Mouse (Mus musculus) midbrain, embryonic 13.5 days (tissue): ENCODE measurements around the gene Capn5. TPM values are rescaled to one million over a fixed set of nuclear protein-coding genes. Genes with fewer than 3 reads are reported as not detected.
A peak's percentile ranks its signal among the peaks of the same experiment; 100 is the strongest.

Experiments
- ATAC-seq: fragments of 200-750 bp; cut with Nextera tagmentation; 2 replicates; pipeline ENCODE4 v1.8.0; 2017; ENCODE audit warnings: mild to moderate bottlenecking, moderate TSS enrichment, moderate library complexity
- H3K27ac ChIP-seq: fragments of 300-500 bp; sonication (generic); 2 replicates; pipeline ENCODE4 v1.5.1; 2015; ENCODE audit warnings: inconsistent platforms, mild to moderate bottlenecking, moderate library complexity
- H3K27me3 ChIP-seq: fragments of 300-500 bp; sonication (generic); 2 replicates; pipeline ENCODE4 v1.6.1; 2015; ENCODE audit warnings: mild to moderate bottlenecking, inconsistent platforms
- H3K36me3 ChIP-seq: fragments of 300-500 bp; sonication (generic); 2 replicates; pipeline ENCODE4 v1.6.1; 2015; ENCODE audit warnings: mild to moderate bottlenecking, inconsistent platforms
- H3K4me1 ChIP-seq: fragments of 300-500 bp; sonication (generic); replicated peaks from 2 replicates; pipeline ENCODE4 v1.6.1; 2015; ENCODE audit warnings: inconsistent platforms
- H3K4me2 ChIP-seq: fragments of 300-500 bp; sonication (generic); replicated peaks from 2 replicates; pipeline ENCODE4 v1.6.1; 2015; ENCODE audit warnings: moderate library complexity, mild to moderate bottlenecking, inconsistent platforms
- H3K4me3 ChIP-seq: fragments of 300-500 bp; sonication (generic); replicated peaks from 2 replicates; pipeline ENCODE4 v1.5.1; 2015; ENCODE audit warnings: mild to moderate bottlenecking, inconsistent platforms
- H3K9ac ChIP-seq: fragments of 300-500 bp; sonication (generic); replicated peaks from 2 replicates; pipeline ENCODE4 v1.6.1; 2015; ENCODE audit warnings: mild to moderate bottlenecking, inconsistent platforms
- H3K9me3 ChIP-seq: fragments of 300-500 bp; sonication (generic); 2 replicates; pipeline ENCODE4 v1.6.1; 2016; ENCODE audit warnings: mild to moderate bottlenecking, inconsistent platforms
- WGBS: fragments of 180-500 bp; shearing (Covaris S2); methylation state at CpG from one replicate; pipeline ENCODE4 v1.1.7; 2015; 5-methylcytosine and 5-hydroxymethylcytosine counted together
- polyA plus RNA-seq: library from polyadenylated mRNA; unstranded; fragments of >200 nt; fragmentation: Nextera tagmentation; extraction: Ambion mirVana; gene quantifications from 2 replicates; pipeline ENCODE4 v1.2.1, GENCODE M21; 2015

Capn5 gene
- 10.1 and 10.8 TPM in 2 replicates for polyA plus RNA-seq

- peaks cover 38% of the 10 kb centered on the region for H3K27me3 ChIP-seq
- H3K9me3 ChIP-seq, result no peaks in the 10 kb centered on the region
- H3K9ac ChIP-seq, result peak within 1 kb of the TSS; percentile 72
- WGBS, result 3% methylated on average over 35 of the region's 44 CpGs
- H3K27ac ChIP-seq, result no peak within 1 kb of the TSS
- H3K4me1 ChIP-seq, result peaks cover 18% of the 10 kb centered on the region
- peak within 1 kb of the TSS; percentile 72 for H3K4me3 ChIP-seq
- peak within 1 kb of the TSS; percentile 73 for H3K4me2 ChIP-seq
- peak; percentile 90 for ATAC-seq
- H3K36me3 ChIP-seq, result no peaks in the 10 kb centered on the region
Measured at GRCm38 (mm10) chr7:98177929-98178559, at the start of gene Capn5. Gene Capn5 (minus strand): TSS chr7:98178274.

GRCm38 (mm10) chr7:98223796-98224195 lies 45.7 kb upstream of the Capn5 start:
- Histone ChIP-seq H3K27me3 (no peaks in the 10 kb centered on the region), H3K4me1 (no peaks in the 10 kb centered on the region), H3K36me3 (no peaks in the 10 kb centered on the region; the same call in 1 of the 2 replicates), H3K4me2 (no peak overlapping the region), H3K9me3 (no peaks in the 10 kb centered on the region), H3K27ac (no peak overlapping the region), H3K4me3 (no peak overlapping the region), H3K9ac (no peak overlapping the region)
- 95% methylated on average over 4 of the region's 4 CpGs for WGBS
- no peak for ATAC-seq

GRCm38 (mm10) chr7:98216713-98217112 lies 38.6 kb upstream of the Capn5 start:
- Histone ChIP-seq H3K9ac (no peak overlapping the region), H3K27me3 (no peaks in the 10 kb centered on the region), H3K9me3 (no peaks in the 10 kb centered on the region), H3K4me3 (no peak overlapping the region), H3K4me1 (no peaks in the 10 kb centered on the region), H3K4me2 (no peak overlapping the region), H3K27ac (no peak overlapping the region), H3K36me3 (no peaks in the 10 kb centered on the region; the same call in 1 of the 2 replicates)
- ATAC-seq, result no peak

- H3K27ac ChIP-seq, result no peak overlapping the region
Measured at GRCm38 (mm10) chr7:98202946-98203345, 24.9 kb upstream of the Capn5 start.

GRCm38 (mm10) chr7:98201493-98202028 lies 23.5 kb upstream of the Capn5 start:
- Histone ChIP-seq H3K9ac (no peak overlapping the region), H3K9me3 (no peaks in the 10 kb centered on the region)
- WGBS, result 88% methylated on average over 5 of the region's 5 CpGs

More at GRCm38 (mm10) chr7:98202946-98203345, 24.9 kb upstream of the Capn5 start:
- Histone ChIP-seq H3K9ac (no peak overlapping the region), H3K4me3 (no peak overlapping the region), H3K36me3 (no peaks in the 10 kb centered on the region), H3K9me3 (no peaks in the 10 kb centered on the region), H3K4me1 (no peaks in the 10 kb centered on the region), H3K4me2 (no peak overlapping the region), H3K27me3 (peaks cover 8% of the 10 kb centered on the region; the same call in 1 of the 2 replicates)
- WGBS, result 71% methylated on average over 4 of the region's 4 CpGs
- ATAC-seq, result no peak

GRCm38 (mm10) chr7:98200396-98200795 lies 22.3 kb upstream of the Capn5 start:
- H3K4me1 ChIP-seq, result no peaks in the 10 kb centered on the region
- no peak overlapping the region for H3K27ac ChIP-seq
- H3K4me2 ChIP-seq, result no peak overlapping the region
- H3K9ac ChIP-seq, result no peak overlapping the region
- peaks cover 27% of the 10 kb centered on the region for H3K27me3 ChIP-seq
- no peak for ATAC-seq
- H3K4me3 ChIP-seq, result no peak overlapping the region
- H3K36me3 ChIP-seq, result no peaks in the 10 kb centered on the region
- no peaks in the 10 kb centered on the region for H3K9me3 ChIP-seq
- WGBS, result 92% methylated on average over 3 of the region's 3 CpGs

More at GRCm38 (mm10) chr7:98201493-98202028, 23.5 kb upstream of the Capn5 start:
- Histone ChIP-seq H3K4me3 (no peak overlapping the region), H3K4me2 (no peak overlapping the region), H3K27me3 (peaks cover 15% of the 10 kb centered on the region), H3K27ac (no peak overlapping the region), H3K36me3 (no peaks in the 10 kb centered on the region), H3K4me1 (no peaks in the 10 kb centered on the region)
- no peak for ATAC-seq

GRCm38 (mm10) chr7:98199381-98199780 lies 21.3 kb upstream of the Capn5 start, which contains the start of gene B3gnt6:
Gene B3gnt6 (minus strand): TSS chr7:98199481.
- H3K36me3 ChIP-seq, result no peaks in the 10 kb centered on the region
- no peak within 1 kb of the TSS for H3K4me3 ChIP-seq
- H3K4me2 ChIP-seq, result no peak within 1 kb of the TSS
- H3K9me3 ChIP-seq, result no peaks in the 10 kb centered on the region
- no peak within 1 kb of the TSS for H3K27ac ChIP-seq
- H3K9ac ChIP-seq, result no peak within 1 kb of the TSS
- ATAC-seq, result no peak
- 96% methylated on average over 4 of the region's 4 CpGs for WGBS
- peaks cover 2% of the 10 kb centered on the region for H3K4me1 ChIP-seq
- peaks cover 37% of the 10 kb centered on the region for H3K27me3 ChIP-seq

- Histone ChIP-seq H3K27me3 (peaks cover 74% of the 10 kb centered on the region), H3K9me3 (no peaks in the 10 kb centered on the region), H3K4me2 (no peak overlapping the region), H3K36me3 (no peaks in the 10 kb centered on the region), H3K4me1 (peaks cover 16% of the 10 kb centered on the region), H3K9ac (no peak overlapping the region), H3K27ac (no peak overlapping the region), H3K4me3 (no peak overlapping the region)
- ATAC-seq, result no peak
- 49% methylated on average over 10 of the region's 10 CpGs for WGBS
Measured at GRCm38 (mm10) chr7:98195151-98195801, 17.2 kb upstream of the Capn5 start.

GRCm38 (mm10) chr7:98194026-98194792 lies 16.1 kb upstream of the Capn5 start:
- H3K36me3 ChIP-seq, result no peaks in the 10 kb centered on the region
- peak overlapping the region; percentile 50 for H3K9ac ChIP-seq
- peak overlapping the region; percentile 81 for H3K4me2 ChIP-seq
- peaks cover 16% of the 10 kb centered on the region for H3K4me1 ChIP-seq
- ATAC-seq, result peak; percentile 68
- H3K4me3 ChIP-seq, result peak overlapping the region; percentile 46
- H3K27ac ChIP-seq, result no peak overlapping the region
- WGBS, result 2% methylated on average over 61 of the region's 61 CpGs
- no peaks in the 10 kb centered on the region for H3K9me3 ChIP-seq
- H3K27me3 ChIP-seq, result peaks cover 85% of the 10 kb centered on the region

- peak; percentile 79 for ATAC-seq
- Histone ChIP-seq H3K27ac (no peak overlapping the region), H3K4me1 (peaks cover 16% of the 10 kb centered on the region), H3K4me3 (peak overlapping the region; percentile 46), H3K9me3 (no peaks in the 10 kb centered on the region), H3K27me3 (peaks cover 87% of the 10 kb centered on the region), H3K36me3 (no peaks in the 10 kb centered on the region), H3K9ac (peak overlapping the region; percentile 50), H3K4me2 (peak overlapping the region; percentile 81)
- WGBS, result 4% methylated on average over 36 of the region's 36 CpGs
Measured at GRCm38 (mm10) chr7:98193515-98194025, 15.5 kb upstream of the Capn5 start.

- Histone ChIP-seq H3K27me3 (peaks cover 78% of the 10 kb centered on the region), H3K4me2 (no peak overlapping the region), H3K9ac (no peak overlapping the region), H3K36me3 (no peaks in the 10 kb centered on the region), H3K4me1 (peaks cover 23% of the 10 kb centered on the region), H3K4me3 (no peak overlapping the region), H3K27ac (no peak overlapping the region), H3K9me3 (no peaks in the 10 kb centered on the region)
- 69% methylated on average over 17 of the region's 17 CpGs for WGBS
- no peak for ATAC-seq
Measured at GRCm38 (mm10) chr7:98191571-98192250, 13.6 kb upstream of the Capn5 start.
